Mouse (Mus musculus): ENCODE measurements around the gene Dnase1l2.

- TF ChIP-seq CTCF (IDR thresholded peaks at IDR 0.05; ENCODE audit: low read depth), result no peak
- TF ChIP-seq EP300 (IDR thresholded peaks at IDR 0.05; ENCODE audit: low read depth), result no peak
These were observed 17.0 kb downstream of the Dnase1l2 start for GRCm38 (mm10) chr17:24425905-24426304.
